Mouse (Mus musculus) neural tube, embryonic 15.5 days (tissue): ENCODE data around the gene Sec24c. TPM values are rescaled to one million over a fixed set of nuclear protein-coding genes. Genes with fewer than 3 reads are reported as not detected.
A peak's percentile ranks its signal among the peaks of the same experiment; 100 is the strongest.

Experiments used
- ATAC-seq: fragments of 200-750 bp; cut with Nextera tagmentation; 2 replicates; pipeline ENCODE4 v1.8.0; 2017; ENCODE audit warnings: mild to moderate bottlenecking, moderate TSS enrichment, moderate library complexity; ENCODE audit not compliant: low FRiP score
- H3K27ac ChIP-seq: fragments of 300-500 bp; sonication (generic); replicated peaks from 2 replicates; pipeline ENCODE4 v1.5.1; 2015; ENCODE audit warnings: mild to moderate bottlenecking, inconsistent platforms
- H3K27me3 ChIP-seq: fragments of 300-500 bp; sonication (generic); replicated peaks from 2 replicates; pipeline ENCODE4 v1.6.1; 2015; ENCODE audit warnings: inconsistent platforms
- H3K36me3 ChIP-seq: fragments of 300-500 bp; sonication (generic); 2 replicates; pipeline ENCODE4 v1.6.1; 2015; ENCODE audit warnings: inconsistent platforms
- H3K4me1 ChIP-seq: fragments of 300-500 bp; sonication (generic); 2 replicates; pipeline ENCODE4 v1.6.1; 2015; ENCODE audit warnings: inconsistent platforms
- H3K4me2 ChIP-seq: fragments of 300-500 bp; sonication (generic); 2 replicates; pipeline ENCODE4 v1.6.1; 2015; ENCODE audit warnings: inconsistent platforms, mild to moderate bottlenecking, moderate library complexity
- H3K4me3 ChIP-seq: fragments of 300-500 bp; sonication (generic); replicated peaks from 2 replicates; pipeline ENCODE4 v1.5.1; 2015; ENCODE audit warnings: mild to moderate bottlenecking, inconsistent platforms
- H3K9ac ChIP-seq: fragments of 300-500 bp; sonication (generic); replicated peaks from 2 replicates; pipeline ENCODE4 v1.6.1; 2015; ENCODE audit warnings: mild to moderate bottlenecking, inconsistent platforms
- H3K9me3 ChIP-seq: fragments of 300-500 bp; sonication (generic); replicated peaks from 2 replicates; pipeline ENCODE4 v1.6.1; 2016; ENCODE audit warnings: inconsistent platforms
- WGBS: fragments of 180-500 bp; shearing (Covaris S2); methylation state at CpG from one replicate; pipeline ENCODE4 v1.1.7; 2015; ENCODE audit warnings: mixed read lengths; 5-methylcytosine and 5-hydroxymethylcytosine counted together
- polyA plus RNA-seq: library from polyadenylated mRNA; unstranded; fragments of >200 nt; fragmentation: Nextera tagmentation; extraction: Ambion mirVana; gene quantifications from 2 replicates; pipeline ENCODE4 v1.2.1, GENCODE M21; 2015

Sec24c gene
- polyA plus RNA-seq, 1 experiment from 2014 or later = 84.3 TPM

DNA sequence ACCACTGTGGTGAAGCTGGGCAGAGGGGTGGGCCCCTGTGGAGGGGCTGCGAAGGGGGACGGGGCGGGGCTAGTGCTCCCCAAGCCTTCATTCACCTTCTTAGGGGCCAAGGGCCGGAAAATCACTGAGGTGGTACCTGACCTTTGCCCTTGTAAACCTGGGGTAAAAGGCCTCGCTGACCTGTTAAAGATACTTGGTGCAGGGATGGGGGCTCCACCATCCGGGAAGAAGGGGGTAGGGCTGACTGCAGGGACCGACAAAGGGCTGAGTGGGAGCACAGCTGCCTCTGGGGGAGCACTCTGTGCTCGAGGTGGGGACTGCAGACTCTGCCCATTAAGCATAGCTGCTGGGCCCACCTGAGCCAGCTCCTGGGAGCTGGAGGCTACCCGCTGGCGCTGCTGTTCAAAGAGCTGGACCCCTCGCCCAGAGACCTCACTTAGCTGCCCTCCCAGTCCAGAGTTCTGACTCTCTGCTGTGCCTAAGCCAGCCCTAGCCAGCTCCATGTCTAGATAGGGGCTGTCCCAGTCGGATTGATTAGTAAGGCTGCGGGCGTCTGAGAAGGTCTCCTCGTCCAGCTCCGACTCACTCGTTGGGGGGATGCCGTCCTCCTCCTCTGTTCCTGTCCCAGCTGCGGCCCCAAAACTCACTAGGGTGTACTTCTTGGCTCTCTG, 12.3 kb upstream of the Sec24c start:
- H3K27ac ChIP-seq = peak overlapping the region; percentile 90
- H3K9ac ChIP-seq = peak overlapping the region; percentile 73
- 11% methylated on average over 19 of the region's 19 CpGs for WGBS
- peaks cover 20% of the 10 kb centered on the region for H3K4me1 ChIP-seq
- H3K4me3 ChIP-seq = peak overlapping the region; percentile 62
- peaks cover 5% of the 10 kb centered on the region; the same call in 1 of the 2 replicates for H3K27me3 ChIP-seq
- H3K36me3 ChIP-seq = no peaks in the 10 kb centered on the region
- peak overlapping the region; percentile 92 for H3K4me2 ChIP-seq
- no peaks in the 10 kb centered on the region for H3K9me3 ChIP-seq
- peak; percentile 45; the same call in 1 of the 2 replicates for ATAC-seq

GRCm38 (mm10) chr14:20662740-20663139, 11.4 kb upstream of the Sec24c start:
- 90% methylated on average over 3 of the region's 3 CpGs for WGBS
- Histone ChIP-seq H3K27ac (peak overlapping the region; percentile 90; the same call in 1 of the 2 replicates), H3K4me1 (peaks cover 20% of the 10 kb centered on the region), H3K9ac (peak overlapping the region; percentile 73; the same call in 1 of the 2 replicates), H3K27me3 (peaks cover 5% of the 10 kb centered on the region; the same call in 1 of the 2 replicates), H3K9me3 (no peaks in the 10 kb centered on the region), H3K4me3 (peak overlapping the region; percentile 62; the same call in 1 of the 2 replicates), H3K36me3 (no peaks in the 10 kb centered on the region), H3K4me2 (peak overlapping the region; percentile 92; the same call in 1 of the 2 replicates)
- ATAC-seq = no peak

GRCm38 (mm10) chr14:20663601-20664000, 10.5 kb upstream of the Sec24c start:
- no peak overlapping the region for H3K9ac ChIP-seq
- H3K27ac ChIP-seq = no peak overlapping the region
- H3K9me3 ChIP-seq = no peaks in the 10 kb centered on the region
- ATAC-seq = no peak
- peaks cover 20% of the 10 kb centered on the region for H3K4me1 ChIP-seq
- H3K4me2 ChIP-seq = no peak overlapping the region
- no peaks in the 10 kb centered on the region for H3K36me3 ChIP-seq
- no peak overlapping the region for H3K4me3 ChIP-seq
- H3K27me3 ChIP-seq = peaks cover 7% of the 10 kb centered on the region; the same call in 1 of the 2 replicates
- 73% methylated on average over 2 of the region's 2 CpGs for WGBS

DNA sequence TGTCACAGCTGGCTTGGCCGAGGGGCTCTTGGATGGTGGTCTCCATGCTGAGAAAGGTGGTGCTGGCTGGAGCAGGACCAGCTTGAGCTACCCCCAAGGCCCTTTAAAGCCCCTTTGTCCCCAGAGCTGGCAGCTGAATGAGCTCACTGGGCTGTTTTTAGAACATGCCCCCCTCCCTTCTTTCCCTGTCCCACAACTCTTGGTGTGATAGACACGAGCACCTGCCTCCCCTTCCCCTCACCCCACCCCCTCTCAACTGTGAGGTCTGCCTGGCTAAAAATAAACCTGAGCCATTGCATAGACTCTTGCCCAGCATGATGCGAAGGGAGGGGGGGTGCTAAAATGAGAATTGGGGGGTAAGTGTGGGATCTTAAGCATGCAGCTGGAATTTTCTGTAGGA, 9.7 kb upstream of the Sec24c start:
- H3K27ac ChIP-seq = no peak overlapping the region
- 56% methylated on average over 3 of the region's 3 CpGs for WGBS
- H3K36me3 ChIP-seq = no peaks in the 10 kb centered on the region
- ATAC-seq = no peak
- peaks cover 20% of the 10 kb centered on the region for H3K4me1 ChIP-seq
- H3K4me3 ChIP-seq = no peak overlapping the region
- no peak overlapping the region for H3K9ac ChIP-seq
- no peaks in the 10 kb centered on the region for H3K9me3 ChIP-seq
- H3K27me3 ChIP-seq = peaks cover 14% of the 10 kb centered on the region
- no peak overlapping the region for H3K4me2 ChIP-seq

DNA sequence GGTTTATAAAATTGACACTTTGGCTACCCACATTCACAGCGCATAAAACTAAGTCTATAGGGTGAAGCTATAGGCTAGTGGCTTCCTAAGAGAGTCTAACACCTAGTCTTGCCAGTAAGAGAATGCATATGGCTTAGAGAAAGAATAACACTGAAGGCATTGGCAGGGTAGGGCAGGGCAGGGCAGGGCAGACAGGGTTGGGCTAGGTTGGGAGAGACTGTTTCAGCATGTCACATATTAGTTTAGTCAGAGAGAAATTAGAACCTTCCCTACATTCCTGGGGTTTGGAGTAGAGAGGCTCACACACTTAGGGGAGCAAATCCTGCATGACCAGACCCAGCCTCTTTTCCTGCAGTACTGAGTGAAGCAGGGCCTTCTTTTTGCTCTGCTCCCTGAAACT, 6.6 kb upstream of the Sec24c start:
- peaks cover 4% of the 10 kb centered on the region for H3K4me1 ChIP-seq
- WGBS = 75% methylated on average over 1 of the region's 1 CpGs
- no peak for ATAC-seq
- H3K9ac ChIP-seq = no peak overlapping the region
- no peaks in the 10 kb centered on the region for H3K9me3 ChIP-seq
- no peak overlapping the region for H3K27ac ChIP-seq
- no peaks in the 10 kb centered on the region for H3K36me3 ChIP-seq
- H3K27me3 ChIP-seq = peaks cover 23% of the 10 kb centered on the region
- no peak overlapping the region for H3K4me2 ChIP-seq
- H3K4me3 ChIP-seq = no peak overlapping the region

DNA sequence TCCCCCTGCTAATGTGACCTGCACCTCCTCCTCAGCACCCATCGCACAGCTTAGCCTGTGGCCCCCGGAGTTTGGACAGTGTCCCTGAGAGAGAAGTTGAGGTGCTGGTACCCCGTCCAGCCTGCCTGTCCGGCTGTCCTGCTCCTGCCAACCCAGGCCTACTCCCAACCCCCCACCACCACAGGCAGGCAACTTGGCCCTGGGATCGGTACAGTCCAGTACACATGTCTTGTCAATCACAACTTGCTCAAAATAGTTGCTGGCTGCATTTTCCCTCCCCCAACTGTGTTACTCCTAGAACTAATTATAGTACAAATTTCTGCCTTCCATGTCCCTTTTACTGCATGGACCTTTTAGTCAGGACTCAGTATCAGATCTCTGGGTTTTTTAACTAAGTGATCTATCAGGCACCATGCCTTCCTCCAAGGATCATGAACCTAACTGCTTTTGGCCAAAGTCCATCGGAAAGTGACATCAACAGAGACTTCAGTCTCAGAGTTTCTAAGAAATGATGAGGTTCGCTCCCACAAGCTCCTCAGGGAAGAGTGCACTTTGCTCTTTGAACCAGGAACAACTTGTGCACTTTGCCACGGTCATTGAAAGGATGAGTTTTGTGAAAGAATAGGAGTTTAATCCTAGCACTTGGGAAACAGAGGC, 5.8 kb upstream of the Sec24c start, which contains the start of gene Synpo2l:
Gene Synpo2l, minus strand, starts transcription at position 201 of the 657 bp plus-strand sequence.
- H3K4me3 ChIP-seq = no peak within 1 kb of the TSS

GRCm38 (mm10) chr14:20672990-20673389, 1.1 kb upstream of the Sec24c start:
- no peak overlapping the region for H3K9ac ChIP-seq
- peaks cover 28% of the 10 kb centered on the region for H3K4me1 ChIP-seq
- ATAC-seq = no peak
- peaks cover 22% of the 10 kb centered on the region for H3K36me3 ChIP-seq
- no peak overlapping the region for H3K27ac ChIP-seq
- 93% methylated on average over 2 of the region's 2 CpGs for WGBS
- peaks cover 18% of the 10 kb centered on the region for H3K27me3 ChIP-seq
- H3K4me2 ChIP-seq = peak overlapping the region; percentile 87
- H3K9me3 ChIP-seq = no peaks in the 10 kb centered on the region
- H3K4me3 ChIP-seq = no peak overlapping the region

More for the DNA sequence above, 5.8 kb upstream of the Sec24c start, which contains the start of gene Synpo2l:
- no peak within 1 kb of the TSS for H3K27ac ChIP-seq
- 77% methylated on average over 8 of the region's 8 CpGs for WGBS
- no peak within 1 kb of the TSS for H3K4me2 ChIP-seq
- H3K4me1 ChIP-seq = peaks cover 4% of the 10 kb centered on the region
- no peaks in the 10 kb centered on the region for H3K36me3 ChIP-seq
- H3K9me3 ChIP-seq = no peaks in the 10 kb centered on the region
- peaks cover 23% of the 10 kb centered on the region for H3K27me3 ChIP-seq
- no peak for ATAC-seq
- no peak within 1 kb of the TSS for H3K9ac ChIP-seq

GRCm38 (mm10) chr14:20673735-20674063, 409 bp upstream of the Sec24c start:
- whole genome bisulfite sequencing = 12% methylated on average over 13 of the region's 13 CpGs
- Histone ChIP-seq H3K36me3 (peaks cover 29% of the 10 kb centered on the region), H3K4me3 (peak overlapping the region; percentile 91), H3K27ac (peak overlapping the region; percentile 91), H3K4me1 (peaks cover 28% of the 10 kb centered on the region), H3K9ac (peak overlapping the region; percentile 47), H3K9me3 (no peaks in the 10 kb centered on the region), H3K4me2 (peak overlapping the region; percentile 87), H3K27me3 (peaks cover 16% of the 10 kb centered on the region)
- peak; percentile 84 for ATAC-seq

- H3K36me3 ChIP-seq = peaks cover 70% of the 10 kb centered on the region
- 95% methylated on average over 4 of the region's 4 CpGs for WGBS
- no peaks in the 10 kb centered on the region for H3K9me3 ChIP-seq
- no peak overlapping the region for H3K27ac ChIP-seq
- no peak for ATAC-seq
- H3K27me3 ChIP-seq = no peaks in the 10 kb centered on the region
- H3K9ac ChIP-seq = no peak overlapping the region
- H3K4me1 ChIP-seq = peaks cover 28% of the 10 kb centered on the region
- H3K4me2 ChIP-seq = no peak overlapping the region
- H3K4me3 ChIP-seq = no peak overlapping the region
These were observed 3.8 kb downstream of the Sec24c start for GRCm38 (mm10) chr14:20677906-20678305.

- no peak overlapping the region for H3K9ac ChIP-seq
- H3K4me2 ChIP-seq = no peak overlapping the region
- peaks cover 98% of the 10 kb centered on the region for H3K36me3 ChIP-seq
- H3K27ac ChIP-seq = no peak overlapping the region
- H3K4me1 ChIP-seq = 0 out of 2 replicates have a peak, but pooled peaks cover 2% of the 10 kb centered on the region
- no peak for ATAC-seq
- WGBS = 94% methylated on average over 2 of the region's 2 CpGs
- no peaks in the 10 kb centered on the region for H3K9me3 ChIP-seq
- H3K4me3 ChIP-seq = no peak overlapping the region
- H3K27me3 ChIP-seq = no peaks in the 10 kb centered on the region
These were observed 7.6 kb downstream of the Sec24c start for GRCm38 (mm10) chr14:20681742-20682141.

DNA sequence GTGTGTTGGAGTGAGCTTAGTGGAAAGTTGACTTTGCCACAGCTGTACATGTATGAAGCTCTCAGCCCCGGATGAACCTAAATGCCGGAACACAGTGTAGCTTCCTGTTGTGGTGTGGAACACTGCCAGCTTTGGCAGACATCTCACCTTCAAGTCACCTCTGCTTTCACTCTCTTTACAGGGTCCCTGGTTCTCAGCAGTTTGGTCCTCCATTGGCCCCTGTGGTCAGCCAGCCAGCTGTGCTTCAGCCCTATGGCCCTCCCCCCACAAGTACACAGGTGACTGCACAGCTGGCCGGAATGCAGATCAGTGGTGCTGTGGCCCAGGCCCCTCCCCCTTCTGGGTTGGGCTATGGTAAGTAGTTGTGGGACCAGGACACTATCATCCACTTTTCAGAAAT, 8.4 kb downstream of the Sec24c start:
- Histone ChIP-seq H3K4me3 (no peak overlapping the region), H3K27me3 (no peaks in the 10 kb centered on the region), H3K36me3 (peaks cover 99% of the 10 kb centered on the region), H3K4me1 (no peaks in the 10 kb centered on the region), H3K9me3 (no peaks in the 10 kb centered on the region), H3K27ac (no peak overlapping the region), H3K4me2 (no peak overlapping the region), H3K9ac (no peak overlapping the region)
- ATAC-seq = no peak
- 86% methylated on average over 3 of the region's 3 CpGs for WGBS

GRCm38 (mm10) chr14:20686576-20686975, 12.5 kb downstream of the Sec24c start:
- peaks cover 98% of the 10 kb centered on the region for H3K36me3 ChIP-seq

More at GRCm38 (mm10) chr14:20686576-20686975, 12.5 kb downstream of the Sec24c start:
- Histone ChIP-seq H3K9me3 (no peaks in the 10 kb centered on the region), H3K27me3 (no peaks in the 10 kb centered on the region), H3K4me3 (no peak overlapping the region), H3K4me2 (no peak overlapping the region), H3K9ac (no peak overlapping the region), H3K4me1 (no peaks in the 10 kb centered on the region), H3K27ac (no peak overlapping the region)
- ATAC-seq = no peak
- 99% methylated on average over 3 of the region's 3 CpGs for WGBS
